Mouse (Mus musculus): ENCODE results near the gene Dennd4c.

GRCm38 (mm10) chr4:86710666-86711215 is 37.6 kb upstream of the Dennd4c start:
- TF ChIP-seq CTCF (IDR thresholded peaks at IDR 0.05; ENCODE audit: low read depth, low read length) (no peak), POLR2AphosphoS5 (IDR thresholded peaks at IDR 0.05; ENCODE audit: insufficient replicate concordance, low read depth, low read length) (no peak), TAL1 (conservative IDR thresholded peaks at IDR 0.05; ENCODE audit: low read depth, low read length) (no peak)

Data from G1E (cell line).